Mouse (Mus musculus): ENCODE data around the gene Prkcz. TPM values are rescaled to one million over a fixed set of nuclear protein-coding genes. Genes with fewer than 3 reads are reported as not detected.

Gene Prkcz
- polyA plus RNA-seq, 2 experiments from 2014 or later: 9.0 to 12.2 TPM

- no peak for ATAC-seq
These were observed 53.6 kb downstream of the Prkcz start for GRCm38 (mm10) chr4:155307591-155307990.

- peak; percentile 69 for ATAC-seq
These were observed 54.6 kb downstream of the Prkcz start for GRCm38 (mm10) chr4:155306356-155307242.

- no peak for ATAC-seq
These were observed 55.6 kb downstream of the Prkcz start for GRCm38 (mm10) chr4:155305531-155306031.

- ATAC-seq: no peak
These were observed 56.6 kb downstream of the Prkcz start for GRCm38 (mm10) chr4:155304508-155305096.

- no peak for ATAC-seq
These were observed 59.2 kb downstream of the Prkcz start for GRCm38 (mm10) chr4:155301965-155302364.

DNA sequence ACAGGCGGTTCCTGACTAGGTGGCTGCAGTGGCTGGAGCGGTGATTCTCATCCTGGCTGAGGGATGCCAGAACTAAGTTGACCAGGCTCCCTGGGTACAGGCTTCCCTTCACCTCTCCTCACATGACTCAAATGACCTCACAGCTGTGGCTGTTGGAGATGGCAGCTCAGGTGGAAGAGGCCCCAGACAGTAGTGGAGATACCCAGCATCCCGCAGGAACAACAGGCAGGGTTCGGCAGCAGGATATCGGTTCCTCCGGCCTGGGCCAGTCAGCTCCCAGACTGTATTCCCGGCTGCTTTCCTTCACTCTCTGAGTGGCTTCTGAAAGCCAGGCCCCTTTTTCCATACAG lies 60.1 kb downstream of the Prkcz start:
- no peak for ATAC-seq

DNA sequence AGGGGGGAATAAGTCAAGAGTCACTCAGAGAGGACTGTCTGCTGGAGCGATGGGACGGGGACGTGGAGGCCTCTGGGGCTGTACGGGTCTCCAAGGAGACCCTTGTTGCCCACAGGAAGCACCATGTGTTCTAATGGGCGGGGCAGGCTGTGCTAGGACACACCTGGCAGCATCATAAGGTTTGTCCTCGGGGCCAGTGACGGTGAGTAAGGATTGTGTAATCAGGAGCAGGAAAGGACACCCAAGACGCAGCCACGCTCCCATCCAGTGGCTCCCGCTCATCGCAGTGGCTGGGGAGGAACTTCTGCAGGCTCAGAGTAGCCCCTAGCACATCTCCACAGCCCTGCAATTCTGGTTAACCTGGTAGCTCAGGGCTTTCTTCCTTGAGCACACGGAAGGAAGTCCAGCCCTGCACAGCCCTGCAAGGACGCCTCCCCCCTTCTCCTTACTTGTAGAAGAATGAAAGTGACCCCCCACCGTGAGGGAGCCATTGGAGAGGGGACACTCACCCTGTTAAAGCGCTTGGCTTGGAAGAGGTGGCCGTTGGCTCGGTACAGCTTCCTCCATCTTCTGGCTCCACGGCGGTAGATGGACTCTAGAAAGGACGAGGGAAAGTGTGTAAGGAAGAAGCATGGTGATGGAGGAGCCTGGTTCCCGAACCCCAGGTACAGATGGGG lies 60.6 kb downstream of the Prkcz start:
- no peak for ATAC-seq

DNA sequence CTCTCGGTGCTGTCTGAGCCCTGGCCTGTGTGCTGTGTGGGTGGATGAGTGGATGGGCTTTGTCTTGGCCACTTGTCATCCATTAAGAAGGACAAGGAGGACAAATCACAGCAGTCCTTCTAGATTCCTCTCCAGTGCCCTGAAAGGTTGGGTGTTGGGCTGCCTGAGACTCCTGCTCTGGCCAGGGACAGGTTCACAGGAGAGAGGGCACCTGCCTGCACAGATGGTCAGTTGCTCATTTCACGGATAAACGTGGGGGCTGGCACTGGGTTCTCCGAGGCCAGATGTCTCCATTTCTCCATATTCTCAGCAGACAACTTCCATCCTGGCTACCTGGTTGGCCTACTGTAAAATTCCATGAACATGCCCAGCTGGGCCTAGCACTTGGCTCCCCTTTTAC lies 62.3 kb downstream of the Prkcz start:
- ATAC-seq: no peak

GRCm38 (mm10) chr4:155297057-155297456 lies 64.1 kb downstream of the Prkcz start:
- ATAC-seq: no peak

GRCm38 (mm10) chr4:155295996-155296395 lies 65.2 kb downstream of the Prkcz start:
- ATAC-seq: no peak

DNA sequence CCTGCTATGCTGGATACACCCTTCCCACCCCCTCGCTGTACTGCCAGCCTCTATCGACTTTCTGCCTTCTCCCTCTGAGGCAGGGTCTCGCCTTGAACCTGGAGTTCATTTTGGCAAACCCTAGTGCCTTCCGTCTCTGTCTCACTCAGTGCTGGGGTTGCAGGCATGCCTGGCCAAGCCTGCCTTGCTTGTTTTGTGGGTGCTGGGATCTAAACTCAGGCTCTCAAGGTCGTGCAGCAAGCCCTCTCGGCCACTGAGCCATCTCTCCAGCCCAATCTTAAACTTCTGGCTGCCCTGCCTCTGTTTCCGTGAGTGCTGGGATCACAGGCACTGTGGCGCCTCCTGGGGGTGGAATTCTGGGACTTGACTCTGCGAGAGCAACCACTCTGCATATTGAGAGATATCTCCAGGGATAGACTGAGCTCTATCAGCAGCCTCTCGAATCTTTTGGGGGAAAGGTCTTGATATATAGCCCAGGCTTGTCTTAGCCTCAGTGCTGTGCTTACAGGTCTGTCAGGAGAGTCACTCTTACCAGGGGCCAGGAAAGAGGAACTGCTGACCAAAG lies 66.1 kb downstream of the Prkcz start:
- no peak for ATAC-seq

DNA sequence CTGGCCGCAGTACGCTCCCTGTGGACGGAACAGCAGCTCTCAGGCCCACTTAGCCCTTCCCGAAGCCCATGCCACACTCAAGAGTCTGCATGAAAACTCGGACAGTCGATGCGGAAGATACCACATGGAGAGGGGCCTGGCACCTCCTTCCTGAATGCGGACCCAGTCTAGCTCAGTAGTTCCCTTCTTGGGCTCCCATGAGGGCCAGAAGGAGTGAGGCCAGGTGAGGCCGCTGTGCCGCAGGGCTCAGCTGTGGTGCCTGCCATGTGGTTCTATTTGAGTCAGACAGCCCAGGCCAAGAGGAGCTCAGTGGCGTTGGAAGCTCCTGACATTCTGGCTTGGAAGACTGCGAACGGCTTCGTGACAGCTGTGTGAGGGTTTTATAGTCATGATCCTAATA lies 66.8 kb downstream of the Prkcz start:
- no peak for ATAC-seq

- no peak for ATAC-seq
These were observed 68.3 kb downstream of the Prkcz start for GRCm38 (mm10) chr4:155292863-155293262.

DNA sequence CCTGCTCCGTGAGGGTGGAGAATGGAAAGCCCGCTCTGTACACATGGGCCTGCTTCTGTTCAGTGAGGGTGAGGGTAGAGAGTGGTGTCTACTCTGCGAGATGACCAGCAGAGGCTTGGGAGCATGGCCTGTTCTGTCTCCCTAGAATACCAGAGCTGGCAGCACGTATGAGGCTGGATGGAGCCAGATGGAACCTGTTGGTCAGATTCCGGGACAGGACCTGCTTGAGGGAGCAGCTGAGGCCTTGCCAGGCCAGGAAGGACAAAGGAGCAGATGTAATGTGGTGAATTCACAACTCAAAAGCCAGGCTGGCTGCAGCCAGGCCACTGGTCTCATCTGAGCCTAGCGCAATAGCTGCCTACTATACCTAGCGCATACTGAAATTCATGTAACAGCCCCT lies 71.1 kb downstream of the Prkcz start:
- no peak for ATAC-seq

GRCm38 (mm10) chr4:155288586-155288985 lies 72.6 kb downstream of the Prkcz start:
- no peak for ATAC-seq

DNA sequence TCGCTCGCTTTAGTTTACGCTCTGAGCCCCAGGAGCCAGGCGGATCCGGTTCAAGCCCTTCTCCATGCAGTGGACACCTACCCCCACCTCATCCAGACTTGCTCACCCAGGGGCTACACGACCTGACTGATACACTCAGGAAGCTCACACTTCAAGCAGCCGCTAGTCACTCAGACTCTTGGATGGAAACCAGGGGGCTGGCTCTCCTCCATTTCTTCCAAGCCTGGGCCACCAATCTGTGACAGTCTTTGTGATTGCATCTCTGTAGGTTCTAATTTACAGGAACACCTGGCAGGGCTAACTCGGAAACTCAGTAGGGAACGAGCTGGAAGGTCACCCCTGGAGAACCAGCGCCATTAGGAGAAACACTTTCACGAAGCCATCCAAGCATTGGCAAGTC lies 73.4 kb downstream of the Prkcz start:
- ATAC-seq: no peak

GRCm38 (mm10) chr4:155286090-155286489 lies 75.1 kb downstream of the Prkcz start:
- no peak for ATAC-seq

DNA sequence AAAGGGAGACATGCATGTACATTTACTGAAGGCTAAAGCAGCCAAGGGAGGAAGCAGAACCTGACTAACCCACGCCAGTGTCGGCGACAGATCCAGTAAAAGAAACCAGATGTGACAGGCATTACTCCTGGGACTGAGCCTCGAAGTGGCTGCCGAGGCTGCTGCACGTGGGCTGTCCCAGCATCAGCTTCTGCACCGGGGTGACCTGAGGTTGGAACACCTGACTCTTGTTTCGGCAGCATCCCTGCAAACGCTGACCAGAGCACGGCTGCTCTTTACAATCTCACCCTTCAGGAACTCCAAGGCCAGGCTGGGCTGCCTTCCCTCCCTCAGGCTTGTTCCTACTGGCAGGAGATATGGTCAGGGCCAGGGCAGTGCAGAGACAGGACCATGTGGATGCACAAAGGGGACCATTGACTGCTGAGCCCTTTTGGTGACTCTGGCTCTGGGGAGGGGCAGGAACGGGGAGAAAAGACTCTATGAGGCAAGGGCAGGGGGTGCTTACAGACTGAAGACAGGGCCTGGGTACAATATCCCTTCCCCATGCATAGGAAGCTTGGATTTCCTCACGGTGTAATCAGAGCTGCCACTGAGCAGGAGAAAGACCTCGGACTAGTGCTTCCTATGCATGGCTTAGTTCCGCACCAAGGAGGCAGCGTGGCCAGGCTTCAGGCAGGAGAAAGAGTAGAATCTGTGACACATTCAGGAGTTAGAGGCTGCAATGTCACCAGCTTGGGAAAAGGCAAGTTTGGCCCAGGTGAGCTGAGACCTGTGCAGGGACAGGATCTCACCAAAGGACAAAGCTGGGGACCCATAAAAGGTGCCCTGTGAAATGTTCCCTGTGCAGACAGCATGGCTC lies 76.4 kb downstream of the Prkcz start:
- ATAC-seq: no peak

DNA sequence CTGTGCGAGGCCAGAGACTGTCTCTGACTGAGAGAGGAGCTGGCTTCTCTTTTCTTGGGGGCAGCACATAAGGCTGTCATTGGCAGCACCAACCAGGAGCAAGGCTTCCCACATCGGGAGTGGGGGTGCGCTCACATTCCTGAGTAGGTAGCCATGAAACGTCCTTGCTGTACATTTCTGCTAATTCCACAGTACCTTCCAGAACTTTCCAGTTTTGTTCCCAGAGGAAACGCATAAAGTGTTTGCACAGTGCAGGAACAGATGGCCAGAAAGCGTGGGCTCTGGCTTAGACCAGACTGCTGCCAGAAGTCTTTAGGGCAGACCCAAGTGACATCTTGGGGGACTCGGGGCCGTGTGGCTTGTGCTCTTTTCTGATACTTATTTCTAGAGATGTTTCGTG lies 77.6 kb downstream of the Prkcz start:
- no peak for ATAC-seq

GRCm38 (mm10) chr4:155283001-155283503 lies 78.1 kb downstream of the Prkcz start:
- ATAC-seq: no peak

- no peak for ATAC-seq
These were observed 78.9 kb downstream of the Prkcz start for GRCm38 (mm10) chr4:155282231-155282630.

DNA sequence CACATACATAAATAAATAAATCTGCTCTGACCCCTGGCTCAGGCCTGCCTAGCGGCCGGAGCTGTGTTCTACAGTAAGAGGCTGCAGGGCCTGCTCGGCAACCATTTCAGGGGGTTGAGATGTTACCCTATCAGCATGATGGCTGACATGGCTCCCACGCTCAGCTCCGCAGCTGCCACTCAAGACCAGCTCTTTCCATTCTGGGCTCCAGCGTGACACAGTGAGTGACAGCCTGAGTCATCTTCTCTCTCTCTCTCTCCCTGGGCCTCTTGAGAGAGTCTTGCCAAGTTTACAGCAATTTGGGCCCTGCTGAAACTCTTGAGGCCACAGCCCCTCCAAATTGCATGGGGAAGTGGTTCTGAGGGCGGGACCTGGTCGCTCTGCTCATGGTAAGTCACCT lies 79.5 kb downstream of the Prkcz start:
- ATAC-seq: no peak
